Mouse (Mus musculus): ENCODE data around the gene Arl2bp.

- TF ChIP-seq CTCF (IDR thresholded peaks at IDR 0.05; ENCODE audit: low read depth) (no peak), EP300 (IDR thresholded peaks at IDR 0.05; ENCODE audit: low read depth) (no peak)
These were observed 49.5 kb downstream of the Arl2bp start for GRCm38 (mm10) chr8:94715871-94716270.
